Mouse (Mus musculus) G1E (cell line): Measurements from ENCODE around the gene Dnajc10. TPM values are rescaled to one million over a fixed set of nuclear protein-coding genes. Genes with fewer than 3 reads are reported as not detected.
A peak's percentile ranks its signal among the peaks of the same experiment; 100 is the strongest.

ENCODE experiments used
- ATAC-seq: 2 replicates; pipeline ENCODE4 v1.8.0; 2016; ENCODE audit warnings: mild to moderate bottlenecking; ENCODE audit not compliant: insufficient number of reproducible peaks, poor library complexity, low FRiP score, severe bottlenecking; ENCODE audit errors: extremely low read depth
- DNase-seq: peaks from one replicate; pipeline ENCODE4 v3.0.0; 2012; ENCODE audit warnings: low spot score
- H3K27me3 ChIP-seq: 2 replicates; pipeline ENCODE4 v1.6.1; 2012; ENCODE audit warnings: mild to moderate bottlenecking, low read length, inconsistent platforms; ENCODE audit not compliant: insufficient read depth
- H3K36me3 ChIP-seq: replicated peaks from 2 replicates; pipeline ENCODE3; 2012; ENCODE audit warnings: mild to moderate bottlenecking, inconsistent platforms
- H3K4me1 ChIP-seq: 2 replicates; pipeline ENCODE4 v1.6.1; 2012; ENCODE audit warnings: low read depth, low read length, inconsistent platforms, mixed read lengths; ENCODE audit not compliant: insufficient read depth
- H3K4me3 ChIP-seq: 2 replicates; pipeline ENCODE4 v1.5.1; 2012; ENCODE audit warnings: low read depth, mild to moderate bottlenecking, inconsistent platforms, low read length, moderate library complexity, mixed read lengths
- H3K9me3 ChIP-seq: replicated peaks from 2 replicates; pipeline ENCODE4 v1.6.1; 2012; ENCODE audit warnings: inconsistent platforms
- CTCF ChIP-seq: IDR thresholded peaks from 2 replicates; pipeline ENCODE4 v1.5.1; 2012; ENCODE audit warnings: low read depth, low read length, inconsistent platforms, mixed read lengths
- GATA1 ChIP-seq: IDR thresholded peaks from 2 replicates; pipeline ENCODE4 v1.6.1; 2012; ENCODE audit warnings: borderline replicate concordance, low read length, inconsistent platforms, mixed read lengths
- GATA2 ChIP-seq: IDR thresholded peaks from 2 replicates; pipeline ENCODE4 v1.6.1; 2012; ENCODE audit warnings: low read depth, low read length, inconsistent platforms, borderline replicate concordance
- POLR2AphosphoS5 ChIP-seq: IDR thresholded peaks from 2 replicates; pipeline ENCODE4 v1.6.1; 2012; ENCODE audit warnings: low read depth, low read length, inconsistent platforms; ENCODE audit not compliant: insufficient replicate concordance
- TAL1 ChIP-seq: conservative IDR thresholded peaks from 2 replicates; pipeline ENCODE4 v1.6.1; 2012; ENCODE audit warnings: low read depth, low read length, inconsistent platforms, mixed read lengths
- polyA plus RNA-seq: library from polyadenylated mRNA; stranded (reverse); fragments of >175 nt; gene quantifications from 2 replicates; pipeline ENCODE4 v1.2.3, GENCODE M21; 2012
- total RNA-seq, 2 experiments: library from RNA; stranded (forward) in 1 of 2; stranded (reverse) in 1 of 2; fragments of 200-1000 nt in 1 of 2; fragments of >200 nt in 1 of 2; fragmentation: Nextera tagmentation in 1 of 2; gene quantifications; 2 replicates each; pipeline ENCODE4 v1.2.3; 2014 to 2017

Gene Dnajc10
- total and polyA plus RNA-seq, 3 experiments: 55.2 to 175 (median 130) TPM

DNA sequence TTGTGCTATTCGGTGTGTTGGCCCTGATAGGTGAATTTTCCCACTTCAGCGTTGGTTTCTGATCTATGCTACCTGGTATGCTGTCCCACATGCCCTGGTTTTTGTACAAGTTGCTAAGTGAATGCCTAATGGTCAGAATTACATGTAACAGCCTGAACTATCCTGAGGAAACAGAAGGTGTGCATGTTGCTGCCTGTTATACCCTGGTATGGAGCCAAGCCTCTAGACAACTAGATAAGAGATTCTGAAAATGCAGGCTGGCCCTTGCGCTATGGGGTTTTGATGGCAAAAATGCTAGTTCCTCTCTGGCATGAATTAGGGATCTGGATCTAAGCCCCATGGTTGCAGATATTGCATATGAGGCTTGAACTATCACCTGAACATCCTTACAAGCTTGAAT is 7.6 kb upstream of the Dnajc10 start:
- H3K27me3 ChIP-seq: no peaks in the 10 kb centered on the region
- H3K9me3 ChIP-seq: no peaks in the 10 kb centered on the region
- no peaks in the 10 kb centered on the region for H3K36me3 ChIP-seq
- H3K4me3 ChIP-seq: no peak overlapping the region
- no peak for ATAC-seq
- TF ChIP-seq GATA1 (no peak), GATA2 (no peak), CTCF (no peak), POLR2AphosphoS5 (no peak), TAL1 (no peak)
- no peak for DNase-seq
- peaks cover 9% of the 10 kb centered on the region; the same call in 1 of the 2 replicates for H3K4me1 ChIP-seq

DNA sequence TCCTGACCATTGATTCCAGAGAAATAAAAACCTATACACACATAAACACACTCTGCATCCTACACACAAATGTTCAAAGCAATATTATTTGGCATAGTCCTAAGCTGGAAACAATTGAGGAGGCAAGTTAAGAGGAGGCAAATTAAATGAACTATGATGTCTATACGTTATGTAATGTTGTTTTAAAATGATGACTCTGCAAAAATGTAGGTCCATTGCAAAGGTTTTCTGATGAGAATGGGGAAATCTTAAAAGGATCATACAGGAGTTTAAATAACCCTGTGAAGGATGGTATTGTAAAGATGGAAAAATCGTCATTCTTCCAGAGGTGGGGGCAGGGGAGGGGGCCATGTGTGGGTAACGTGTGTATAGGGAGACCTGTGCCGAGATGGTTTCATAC is 5.5 kb upstream of the Dnajc10 start:
- Histone ChIP-seq H3K9me3 (no peaks in the 10 kb centered on the region), H3K4me3 (no peak overlapping the region), H3K27me3 (no peaks in the 10 kb centered on the region), H3K36me3 (no peaks in the 10 kb centered on the region), H3K4me1 (peaks cover 17% of the 10 kb centered on the region)
- DNase-seq: no peak
- TF ChIP-seq POLR2AphosphoS5: no peak
- no peak for TF ChIP-seq TAL1
- no peak for TF ChIP-seq CTCF
- TF ChIP-seq GATA1: no peak
- no peak for TF ChIP-seq GATA2
- no peak for ATAC-seq

DNA sequence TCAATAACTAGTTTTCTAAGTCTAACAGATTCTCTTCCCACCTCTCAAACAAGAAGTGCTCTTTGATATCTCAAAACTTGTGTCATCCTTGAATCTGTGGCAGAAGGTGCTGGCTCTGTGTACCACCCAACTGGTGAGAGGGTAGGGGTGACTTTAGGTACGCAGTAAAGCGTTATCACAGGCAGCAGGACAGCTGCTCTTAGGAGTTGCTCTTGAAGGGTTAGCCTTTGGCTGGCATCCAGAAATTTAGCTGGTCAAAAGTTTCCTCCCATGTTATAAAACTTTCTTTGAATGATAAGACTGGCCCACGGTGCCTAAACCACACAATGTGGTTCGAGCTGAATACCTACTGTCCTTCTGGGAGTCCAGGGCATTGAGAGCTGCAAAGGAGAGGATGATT is 4.5 kb upstream of the Dnajc10 start:
- Histone ChIP-seq H3K9me3 (no peaks in the 10 kb centered on the region), H3K4me1 (peaks cover 20% of the 10 kb centered on the region), H3K36me3 (no peaks in the 10 kb centered on the region), H3K27me3 (no peaks in the 10 kb centered on the region), H3K4me3 (no peak overlapping the region)
- TF ChIP-seq CTCF (no peak), GATA2 (no peak), TAL1 (no peak), GATA1 (no peak), POLR2AphosphoS5 (no peak)
- ATAC-seq: no peak
- no peak for DNase-seq

DNA sequence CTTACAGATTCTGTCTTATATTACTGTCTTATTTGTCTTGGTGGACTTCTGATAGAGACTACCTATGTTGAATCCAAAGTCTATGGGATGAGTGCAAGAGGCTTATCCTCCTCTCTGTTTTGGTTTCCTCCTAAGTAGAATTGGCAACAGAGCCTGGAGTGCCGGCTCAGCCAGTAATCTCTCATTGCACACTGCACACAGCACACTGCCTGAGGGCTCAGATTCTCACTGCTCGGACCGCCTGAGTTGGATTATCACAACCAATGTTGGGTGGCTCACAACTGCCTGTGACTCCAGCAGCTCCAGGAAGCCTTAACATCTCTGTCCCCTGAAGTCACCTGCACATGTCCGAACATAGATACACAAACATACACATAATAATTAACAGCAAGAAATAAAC is 3.9 kb upstream of the Dnajc10 start:
- Histone ChIP-seq H3K4me3 (no peak overlapping the region), H3K9me3 (no peaks in the 10 kb centered on the region), H3K36me3 (no peaks in the 10 kb centered on the region), H3K27me3 (no peaks in the 10 kb centered on the region), H3K4me1 (peaks cover 22% of the 10 kb centered on the region)
- DNase-seq (no peak), ATAC-seq (no peak)
- TF ChIP-seq POLR2AphosphoS5 (no peak), GATA1 (no peak), GATA2 (no peak), TAL1 (no peak), CTCF (no peak)

DNA sequence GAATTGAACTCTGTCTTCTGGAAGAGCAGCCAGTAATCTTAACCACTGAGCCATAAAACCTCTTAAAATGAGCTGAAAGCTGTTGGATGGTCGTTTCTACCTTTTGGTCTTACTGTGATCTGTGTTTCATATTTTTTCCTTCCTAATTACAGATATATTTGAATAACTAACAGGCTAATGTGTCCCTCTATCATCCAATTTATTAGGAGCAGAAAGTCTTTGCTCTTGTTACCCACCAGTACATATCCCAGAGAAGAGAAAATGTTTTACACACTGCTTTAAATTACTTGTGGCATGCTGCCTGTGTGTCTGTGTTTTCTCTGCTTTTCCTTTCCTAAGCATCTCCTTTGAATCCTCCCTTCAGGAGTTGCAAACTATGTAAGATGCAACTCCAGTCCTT is 1.1 kb upstream of the Dnajc10 start:
- H3K9me3 ChIP-seq: no peaks in the 10 kb centered on the region
- no peak for ATAC-seq
- DNase-seq: no peak
- H3K27me3 ChIP-seq: no peaks in the 10 kb centered on the region
- peaks cover 18% of the 10 kb centered on the region for H3K36me3 ChIP-seq
- H3K4me1 ChIP-seq: peaks cover 31% of the 10 kb centered on the region
- no peak for TF ChIP-seq TAL1
- TF ChIP-seq GATA2: no peak
- TF ChIP-seq POLR2AphosphoS5: no peak
- TF ChIP-seq GATA1: no peak
- no peak for TF ChIP-seq CTCF
- H3K4me3 ChIP-seq: peak overlapping the region; percentile 97; the same call in 1 of the 2 replicates

DNA sequence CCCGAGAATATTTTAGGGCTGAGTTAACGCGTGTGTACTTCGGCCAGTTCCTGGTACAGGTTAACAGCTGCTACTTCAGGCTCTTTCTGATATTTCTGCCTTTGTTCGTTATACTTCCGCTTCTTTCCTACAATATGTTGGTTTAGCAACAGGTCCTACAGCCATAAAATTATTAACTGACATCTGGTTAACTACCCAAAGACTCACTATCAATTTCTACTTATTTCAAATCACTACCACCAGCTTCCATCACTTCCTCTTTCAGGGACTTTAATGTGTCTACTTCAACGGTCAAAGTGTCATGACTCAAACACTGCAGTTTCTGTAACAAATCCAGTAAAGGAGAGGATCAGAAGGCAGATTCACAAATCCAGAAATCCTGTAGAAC is 418 bp upstream of the Dnajc10 start:
- Histone ChIP-seq H3K27me3 (no peaks in the 10 kb centered on the region), H3K4me1 (peaks cover 28% of the 10 kb centered on the region), H3K4me3 (peak overlapping the region; percentile 97), H3K36me3 (peaks cover 24% of the 10 kb centered on the region), H3K9me3 (no peaks in the 10 kb centered on the region)
- TF ChIP-seq CTCF (no peak), GATA1 (no peak), TAL1 (no peak), POLR2AphosphoS5 (no peak), GATA2 (no peak)
- ATAC-seq: peak; percentile 64
- peak; percentile 31 for DNase-seq
